Mouse (Mus musculus) embryo, embryonic 11 days (tissue): Measurements from ENCODE around the gene Spred2.
A peak's percentile ranks its signal among the peaks of the same experiment; 100 is the strongest.

Experiments used
- DNase-seq: peaks from one replicate; pipeline ENCODE4 v3.0.0-alpha.2; 2015

The Spred2 gene

GRCm38 (mm10) chr11:19925976-19926842 is 2.0 kb downstream of the Spred2 start:
- peak; percentile 83 for DNase-seq

- DNase-seq, result no peak
Observed at GRCm38 (mm10) chr11:19926843-19927120, 2.6 kb downstream of the Spred2 start.

- no peak for DNase-seq
Observed at GRCm38 (mm10) chr11:19928633-19929032, 4.5 kb downstream of the Spred2 start.

GRCm38 (mm10) chr11:19929087-19929865 is 5.1 kb downstream of the Spred2 start:
- no peak for DNase-seq

- no peak for DNase-seq
Observed at GRCm38 (mm10) chr11:19931569-19932230, 7.5 kb downstream of the Spred2 start.

- DNase-seq, result no peak
Observed at GRCm38 (mm10) chr11:19932983-19933511, 8.9 kb downstream of the Spred2 start.

GRCm38 (mm10) chr11:19935524-19936354 is 11.6 kb downstream of the Spred2 start:
- DNase-seq, result no peak

GRCm38 (mm10) chr11:19938456-19939004 is 14.4 kb downstream of the Spred2 start:
- DNase-seq, result no peak

- DNase-seq, result no peak
Observed at GRCm38 (mm10) chr11:19939305-19939730, 15.1 kb downstream of the Spred2 start.

- no peak for DNase-seq
Observed at GRCm38 (mm10) chr11:19939831-19940230, 15.7 kb downstream of the Spred2 start.

GRCm38 (mm10) chr11:19941156-19941777 is 17.1 kb downstream of the Spred2 start:
- no peak for DNase-seq

GRCm38 (mm10) chr11:19941978-19942377 is 17.8 kb downstream of the Spred2 start:
- DNase-seq, result no peak

- no peak for DNase-seq
Observed at GRCm38 (mm10) chr11:19943753-19944152, 19.6 kb downstream of the Spred2 start.

- no peak for DNase-seq
Observed at GRCm38 (mm10) chr11:19944701-19945100, 20.5 kb downstream of the Spred2 start.

- DNase-seq, result no peak
Observed at GRCm38 (mm10) chr11:19946721-19947120, 22.5 kb downstream of the Spred2 start.

- DNase-seq, result no peak
Observed at GRCm38 (mm10) chr11:19947626-19948135, 23.5 kb downstream of the Spred2 start.

- DNase-seq, result no peak
Observed at GRCm38 (mm10) chr11:19949725-19950124, 25.6 kb downstream of the Spred2 start.

GRCm38 (mm10) chr11:19950169-19950568 is 26.0 kb downstream of the Spred2 start:
- no peak for DNase-seq

- DNase-seq, result no peak
Observed at GRCm38 (mm10) chr11:19952963-19953362, 28.8 kb downstream of the Spred2 start.

GRCm38 (mm10) chr11:19953919-19954318 is 29.7 kb downstream of the Spred2 start:
- no peak for DNase-seq

- no peak for DNase-seq
Observed at GRCm38 (mm10) chr11:19955069-19955468, 30.9 kb downstream of the Spred2 start.
